Mouse (Mus musculus): ENCODE measurements around the gene Scd4. TPM values are rescaled to one million over a fixed set of nuclear protein-coding genes. Genes with fewer than 3 reads are reported as not detected.
A peak's percentile ranks its signal among the peaks of the same experiment; 100 is the strongest.

Gene Scd4
- polyA plus RNA-seq, 1 experiment from 2014 or later, result 0.16 TPM

GRCm38 (mm10) chr19:44387089-44387671 lies 54.3 kb downstream of the Scd4 start:
- no peaks in the 10 kb centered on the region for H3K27me3 ChIP-seq (replicated peaks; ENCODE audit: control insufficient read depth, insufficient read depth, low read length)
- 92% methylated on average over 4 of the region's 4 CpGs for WGBS
- ATAC-seq (replicated peaks; ENCODE audit: low FRiP score) (no peak), DNase-seq (ENCODE audit: low spot score) (no peak)
- H3K9me3 ChIP-seq (ENCODE audit: control insufficient read depth, low read length), result no peaks in the 10 kb centered on the region
- peak overlapping the region; percentile 84 for H3K27ac ChIP-seq (ENCODE audit: low read depth, low read length)
- H3K9ac ChIP-seq (ENCODE audit: low read depth, low read length), result peak overlapping the region; percentile 71; the same call in 1 of the 2 replicates
- H3K4me1 ChIP-seq (replicated peaks; ENCODE audit: control insufficient read depth, insufficient read depth, low read length), result peaks cover 36% of the 10 kb centered on the region
- peak overlapping the region; percentile 84 for H3K4me2 ChIP-seq
- no peak overlapping the region for H3K4me3 ChIP-seq (ENCODE audit: low read depth, low read length)
- H3K36me3 ChIP-seq (ENCODE audit: control insufficient read depth, insufficient read depth, low read length), result no peaks in the 10 kb centered on the region

GRCm38 (mm10) chr19:44387746-44388474 lies 55.0 kb downstream of the Scd4 start:
- H3K27ac ChIP-seq (ENCODE audit: low read depth, low read length), result peak overlapping the region; percentile 84
- H3K9me3 ChIP-seq (ENCODE audit: control insufficient read depth, low read length), result no peaks in the 10 kb centered on the region
- peak overlapping the region; percentile 56 for H3K4me3 ChIP-seq (ENCODE audit: low read depth, low read length)
- no peaks in the 10 kb centered on the region for H3K27me3 ChIP-seq (replicated peaks; ENCODE audit: control insufficient read depth, insufficient read depth, low read length)
- peak overlapping the region; percentile 84 for H3K4me2 ChIP-seq
- H3K4me1 ChIP-seq (replicated peaks; ENCODE audit: control insufficient read depth, insufficient read depth, low read length), result peaks cover 36% of the 10 kb centered on the region
- DNase-seq (ENCODE audit: low spot score), result no peak
- WGBS, result 26% methylated on average over 19 of the region's 19 CpGs
- peak overlapping the region; percentile 71 for H3K9ac ChIP-seq (ENCODE audit: low read depth, low read length)
- ATAC-seq (replicated peaks; ENCODE audit: low FRiP score), result peak; percentile 10; the same call in 1 of the 2 replicates
- no peaks in the 10 kb centered on the region for H3K36me3 ChIP-seq (ENCODE audit: control insufficient read depth, insufficient read depth, low read length)

- peak overlapping the region; percentile 56 for H3K4me3 ChIP-seq (ENCODE audit: low read depth, low read length)
- H3K36me3 ChIP-seq (ENCODE audit: control insufficient read depth, insufficient read depth, low read length), result no peaks in the 10 kb centered on the region
- peak; percentile 94 for DNase-seq (ENCODE audit: low spot score)
- H3K9ac ChIP-seq (ENCODE audit: low read depth, low read length), result peak overlapping the region; percentile 71
- peak overlapping the region; percentile 84 for H3K27ac ChIP-seq (ENCODE audit: low read depth, low read length)
- peak; percentile 93 for ATAC-seq (replicated peaks; ENCODE audit: low FRiP score)
- H3K4me2 ChIP-seq, result peak overlapping the region; percentile 84
- no peaks in the 10 kb centered on the region for H3K9me3 ChIP-seq (ENCODE audit: control insufficient read depth, low read length)
- 3% methylated on average over 41 of the region's 41 CpGs for WGBS
- no peaks in the 10 kb centered on the region for H3K27me3 ChIP-seq (replicated peaks; ENCODE audit: control insufficient read depth, insufficient read depth, low read length)
- peaks cover 38% of the 10 kb centered on the region for H3K4me1 ChIP-seq (replicated peaks; ENCODE audit: control insufficient read depth, insufficient read depth, low read length)
These were observed 55.9 kb downstream of the Scd4 start for GRCm38 (mm10) chr19:44388475-44389428.

GRCm38 (mm10) chr19:44389507-44389906 lies 56.6 kb downstream of the Scd4 start:
- H3K9me3 ChIP-seq (ENCODE audit: control insufficient read depth, low read length), result no peaks in the 10 kb centered on the region
- 69% methylated on average over 1 of the region's 1 CpGs for WGBS
- H3K4me1 ChIP-seq (replicated peaks; ENCODE audit: control insufficient read depth, insufficient read depth, low read length), result peaks cover 45% of the 10 kb centered on the region
- no peaks in the 10 kb centered on the region for H3K36me3 ChIP-seq (ENCODE audit: control insufficient read depth, insufficient read depth, low read length)
- peak overlapping the region; percentile 84 for H3K4me2 ChIP-seq
- H3K27me3 ChIP-seq (replicated peaks; ENCODE audit: control insufficient read depth, insufficient read depth, low read length), result no peaks in the 10 kb centered on the region
- DNase-seq (ENCODE audit: low spot score), result no peak
- no peak for ATAC-seq (replicated peaks; ENCODE audit: low FRiP score)
- no peak overlapping the region for H3K9ac ChIP-seq (ENCODE audit: low read depth, low read length)
- no peak overlapping the region for H3K4me3 ChIP-seq (ENCODE audit: low read depth, low read length)
- peak overlapping the region; percentile 84; the same call in 1 of the 2 replicates for H3K27ac ChIP-seq (ENCODE audit: low read depth, low read length)

- Histone ChIP-seq H3K36me3 (ENCODE audit: control insufficient read depth, insufficient read depth, low read length) (no peaks in the 10 kb centered on the region), H3K27ac (ENCODE audit: low read depth, low read length) (no peak overlapping the region), H3K9me3 (ENCODE audit: control insufficient read depth, low read length) (no peaks in the 10 kb centered on the region), H3K27me3 (replicated peaks; ENCODE audit: control insufficient read depth, insufficient read depth, low read length) (no peaks in the 10 kb centered on the region), H3K4me2 (no peak overlapping the region), H3K9ac (ENCODE audit: low read depth, low read length) (no peak overlapping the region), H3K4me3 (ENCODE audit: low read depth, low read length) (no peak overlapping the region), H3K4me1 (replicated peaks; ENCODE audit: control insufficient read depth, insufficient read depth, low read length) (peaks cover 46% of the 10 kb centered on the region)
- 94% methylated on average over 4 of the region's 4 CpGs for WGBS
- DNase-seq (ENCODE audit: low spot score) (no peak), ATAC-seq (replicated peaks; ENCODE audit: low FRiP score) (no peak)
These were observed 59.0 kb downstream of the Scd4 start for GRCm38 (mm10) chr19:44391856-44392255.

- peaks cover 44% of the 10 kb centered on the region for H3K4me1 ChIP-seq (replicated peaks; ENCODE audit: control insufficient read depth, insufficient read depth, low read length)
- no peaks in the 10 kb centered on the region for H3K27me3 ChIP-seq (replicated peaks; ENCODE audit: control insufficient read depth, insufficient read depth, low read length)
- DNase-seq (ENCODE audit: low spot score), result no peak
- H3K9me3 ChIP-seq (ENCODE audit: control insufficient read depth, low read length), result no peaks in the 10 kb centered on the region
- ATAC-seq (replicated peaks; ENCODE audit: low FRiP score), result no peak
- no peak overlapping the region for H3K9ac ChIP-seq (ENCODE audit: low read depth, low read length)
- no peak overlapping the region for H3K4me2 ChIP-seq
- no peaks in the 10 kb centered on the region for H3K36me3 ChIP-seq (ENCODE audit: control insufficient read depth, insufficient read depth, low read length)
- 79% methylated on average over 5 of the region's 5 CpGs for WGBS
- no peak overlapping the region for H3K4me3 ChIP-seq (ENCODE audit: low read depth, low read length)
- H3K27ac ChIP-seq (ENCODE audit: low read depth, low read length), result no peak overlapping the region
These were observed 59.6 kb downstream of the Scd4 start for GRCm38 (mm10) chr19:44392339-44393009.

- DNase-seq (ENCODE audit: low spot score) (no peak), ATAC-seq (replicated peaks; ENCODE audit: low FRiP score) (peak; percentile 48; the same call in 1 of the 2 replicates)
- no peaks in the 10 kb centered on the region for H3K9me3 ChIP-seq (ENCODE audit: control insufficient read depth, low read length)
- peaks cover 35% of the 10 kb centered on the region for H3K4me1 ChIP-seq (replicated peaks; ENCODE audit: control insufficient read depth, insufficient read depth, low read length)
- no peak overlapping the region for H3K4me2 ChIP-seq
- WGBS, result 49% methylated on average over 5 of the region's 5 CpGs
- H3K27ac ChIP-seq (ENCODE audit: low read depth, low read length), result peak overlapping the region; percentile 28; the same call in 1 of the 2 replicates
- no peak overlapping the region for H3K4me3 ChIP-seq (ENCODE audit: low read depth, low read length)
- H3K27me3 ChIP-seq (replicated peaks; ENCODE audit: control insufficient read depth, insufficient read depth, low read length), result no peaks in the 10 kb centered on the region; the same call in 1 of the 2 replicates
- H3K36me3 ChIP-seq (ENCODE audit: control insufficient read depth, insufficient read depth, low read length), result no peaks in the 10 kb centered on the region
- no peak overlapping the region for H3K9ac ChIP-seq (ENCODE audit: low read depth, low read length)
These were observed 61.1 kb downstream of the Scd4 start for GRCm38 (mm10) chr19:44393962-44394422.

GRCm38 (mm10) chr19:44394972-44395371 lies 62.1 kb downstream of the Scd4 start:
- Histone ChIP-seq H3K27ac (ENCODE audit: low read depth, low read length) (peak overlapping the region; percentile 28; the same call in 1 of the 2 replicates), H3K9me3 (ENCODE audit: control insufficient read depth, low read length) (no peaks in the 10 kb centered on the region), H3K9ac (ENCODE audit: low read depth, low read length) (no peak overlapping the region), H3K27me3 (replicated peaks; ENCODE audit: control insufficient read depth, insufficient read depth, low read length) (no peaks in the 10 kb centered on the region; the same call in 1 of the 2 replicates), H3K36me3 (ENCODE audit: control insufficient read depth, insufficient read depth, low read length) (0 out of 2 replicates have a peak, but pooled peaks cover 1% of the 10 kb centered on the region), H3K4me3 (ENCODE audit: low read depth, low read length) (no peak overlapping the region), H3K4me1 (replicated peaks; ENCODE audit: control insufficient read depth, insufficient read depth, low read length) (peaks cover 25% of the 10 kb centered on the region), H3K4me2 (peak overlapping the region; percentile 30)
- ATAC-seq (replicated peaks; ENCODE audit: low FRiP score) (peak; percentile 90), DNase-seq (ENCODE audit: low spot score) (no peak)
- WGBS, result 40% methylated on average over 7 of the region's 7 CpGs

Data from liver, embryonic 11.5 days (tissue).